Mouse (Mus musculus) left cerebral cortex, adult 9 months (tissue): Measurements from ENCODE around the gene Tbc1d4.

ENCODE experiments used
- DNase-seq, 2 experiments: peaks; one replicate each; pipeline ENCODE4 v3.0.0; 2022; ENCODE audit warnings: low spot score in 2 of 2

Gene Tbc1d4

GRCm38 (mm10) chr14:101428805-101429516 is 180.0 kb downstream of the Tbc1d4 start:
- DNase-seq: peak in 1 of 2 experiments; percentile 15

- no peak for DNase-seq
Observed at GRCm38 (mm10) chr14:101417679-101418078, 191.3 kb downstream of the Tbc1d4 start.
